Mouse (Mus musculus) brain, embryonic 14.5 days (tissue): ENCODE data around the gene Stk17b.

ENCODE experiments used
- CTCF ChIP-seq: fragments of 200-500 bp; IDR thresholded peaks from 2 replicates; pipeline ENCODE4 v1.5.1; 2012; ENCODE audit warnings: inconsistent platforms, mild to moderate bottlenecking, moderate library complexity, borderline replicate concordance; ENCODE audit not compliant: insufficient read depth, insufficient read length; ENCODE audit errors: extremely low read depth
- POLR2A ChIP-seq: fragments of 200-500 bp; IDR thresholded peaks from 2 replicates; pipeline ENCODE4 v1.6.1; 2012; ENCODE audit warnings: mild to moderate bottlenecking, inconsistent platforms, borderline replicate concordance; ENCODE audit not compliant: poor library complexity, insufficient read depth, insufficient read length, severe bottlenecking; ENCODE audit errors: extremely low read depth

- no peak for TF ChIP-seq CTCF
- TF ChIP-seq POLR2A: no peak
Measured at GRCm38 (mm10) chr1:53772967-53773366, 12.1 kb downstream of the Stk17b start.
